Mouse (Mus musculus): ENCODE results near the gene Slc7a15.
A peak's percentile ranks its signal among the peaks of the same experiment; 100 is the strongest.

Slc7a15 gene

GRCm38 (mm10) chr12:8506954-8507707 is 91.7 kb downstream of the Slc7a15 start:
- DNase-seq (ENCODE audit: low spot score in 2 of 2), result no peak

- DNase-seq (ENCODE audit: low spot score in 2 of 2), result no peak
Measured at GRCm38 (mm10) chr12:8504131-8504530, 94.7 kb downstream of the Slc7a15 start.

- peak in 1 of 2 experiments; percentile 49 for DNase-seq (ENCODE audit: low spot score in 2 of 2)
Measured at GRCm38 (mm10) chr12:8502546-8502945, 96.3 kb downstream of the Slc7a15 start.

- no peak for DNase-seq (ENCODE audit: low spot score in 2 of 2)
Measured at GRCm38 (mm10) chr12:8501571-8502305, 97.1 kb downstream of the Slc7a15 start.

GRCm38 (mm10) chr12:8500597-8501570 is 98.0 kb downstream of the Slc7a15 start:
- DNase-seq (ENCODE audit: low spot score in 2 of 2), result no peak

- DNase-seq (ENCODE audit: low spot score in 2 of 2), result peak; percentile 98
Measured at GRCm38 (mm10) chr12:8499871-8500596, 98.8 kb downstream of the Slc7a15 start, which contains the start of gene Rhob. Gene Rhob, minus strand, starts transcription at chr12:8500009.

GRCm38 (mm10) chr12:8499001-8499870 is 99.6 kb downstream of the Slc7a15 start:
- peak; percentile 53 to 59 for DNase-seq (ENCODE audit: low spot score in 2 of 2)

- DNase-seq (ENCODE audit: low spot score in 2 of 2), result peak in 1 of 2 experiments; percentile 53
Measured at GRCm38 (mm10) chr12:8498591-8499000, 100.3 kb downstream of the Slc7a15 start.

GRCm38 (mm10) chr12:8498148-8498571 is 100.7 kb downstream of the Slc7a15 start:
- no peak for DNase-seq (ENCODE audit: low spot score in 2 of 2)

GRCm38 (mm10) chr12:8497314-8497706 is 101.6 kb downstream of the Slc7a15 start:
- no peak for DNase-seq (ENCODE audit: low spot score in 2 of 2)

- no peak for DNase-seq (ENCODE audit: low spot score in 2 of 2)
Measured at GRCm38 (mm10) chr12:8496679-8497313, 102.1 kb downstream of the Slc7a15 start.

GRCm38 (mm10) chr12:8495881-8496678 is 102.8 kb downstream of the Slc7a15 start:
- peak; percentile 49 to 52 for DNase-seq (ENCODE audit: low spot score in 2 of 2)

- DNase-seq (ENCODE audit: low spot score in 2 of 2), result no peak
Measured at GRCm38 (mm10) chr12:8494675-8495074, 104.2 kb downstream of the Slc7a15 start.

GRCm38 (mm10) chr12:8493386-8493785 is 105.5 kb downstream of the Slc7a15 start:
- DNase-seq (ENCODE audit: low spot score in 2 of 2), result no peak

- DNase-seq (ENCODE audit: low spot score in 2 of 2), result no peak
Measured at GRCm38 (mm10) chr12:8489098-8489497, 109.8 kb downstream of the Slc7a15 start.

GRCm38 (mm10) chr12:8488652-8488980 is 110.2 kb downstream of the Slc7a15 start:
- DNase-seq (ENCODE audit: low spot score in 2 of 2), result no peak

- no peak for DNase-seq (ENCODE audit: low spot score in 2 of 2)
Measured at GRCm38 (mm10) chr12:8487959-8488651, 110.8 kb downstream of the Slc7a15 start.

- DNase-seq (ENCODE audit: low spot score in 2 of 2), result no peak
Measured at GRCm38 (mm10) chr12:8487281-8487680, 111.6 kb downstream of the Slc7a15 start.

All from frontal cortex, postnatal 10 days (tissue).